Comparison of ENCODE assay signal across 9 mouse cellular contexts in the genomic region with DNA sequence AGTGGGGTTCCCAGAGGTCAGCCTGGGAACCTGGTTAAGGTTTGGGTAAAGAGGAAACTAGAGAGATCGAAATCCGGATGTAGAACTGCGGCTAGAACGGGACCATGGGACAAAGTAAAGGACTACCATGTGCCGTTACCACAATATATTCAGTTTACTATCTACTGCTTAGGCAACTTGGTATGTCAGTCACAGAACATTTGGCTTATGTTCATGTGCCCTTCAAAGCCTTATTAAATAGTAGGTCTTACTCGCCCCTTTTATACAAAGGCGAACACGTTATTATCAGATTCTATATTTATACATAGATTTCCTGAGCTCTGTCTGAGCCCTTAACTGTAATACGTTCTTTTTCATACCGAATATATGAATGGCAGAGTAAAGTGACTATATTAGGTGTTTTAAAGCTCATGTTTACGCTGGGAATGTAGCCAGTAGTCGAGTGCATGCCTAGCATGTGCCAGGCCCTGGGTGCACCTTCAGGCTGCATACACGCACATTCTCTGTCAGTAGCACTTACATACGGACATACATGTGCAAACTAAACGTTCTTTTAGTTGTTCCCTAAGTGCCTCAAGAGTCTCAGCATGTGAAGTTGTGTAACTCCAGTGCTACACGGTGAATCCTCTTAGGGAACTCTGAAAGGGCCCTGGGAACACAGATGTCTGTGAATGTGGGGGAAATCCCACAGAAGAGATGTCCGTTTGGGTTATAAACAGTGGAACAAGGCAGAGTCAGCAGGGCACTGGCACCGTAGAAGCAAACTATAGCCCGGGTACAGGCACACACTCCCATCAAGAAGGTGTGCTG. TPM values are rescaled to one million over a fixed set of nuclear protein-coding genes. Genes with fewer than 3 reads are reported as not detected.
DNase-seq lines count a peak whose midpoint lies in the region; ATAC-seq and TF ChIP-seq lines count a peak whose summit lies in the region.
"Had no signal": no experiment of that assay in that cellular context is flagged by ENCODE, and none has a peak within 500 bp of the region (broad histone marks: within the 10 kb centered on the region; RNA-seq: fewer than 3 reads in every experiment).

No protein-coding gene starts in this region.

- ATAC-seq in intestine, embryonic 15.5 days: no peak
- no peak for ATAC-seq in neural tube, embryonic 15.5 days (ENCODE audit: low FRiP score)
- ATAC-seq in monocyte, adult 5-6 weeks (replicated peaks; ENCODE audit: insufficient number of reproducible peaks, low FRiP score, low TSS enrichment, poor library complexity, severe bottlenecking): no peak
- ATAC-seq: Patski had no signal

- H3K36me3 ChIP-seq in intestine, embryonic 15.5 days: no peaks in the 10 kb centered on the region
- no peaks in the 10 kb centered on the region for H3K36me3 ChIP-seq in neural tube, embryonic 15.5 days

- peak overlapping the region; percentile 91; the same call in 1 of the 2 replicates for H3K4me3 ChIP-seq in layer of hippocampus, adult 2 months
- H3K4me3 ChIP-seq in embryonic fibroblast, embryonic 13.5 days (ENCODE audit: insufficient read depth, low read length): peak overlapping the region; percentile 77
- H3K4me3 ChIP-seq in intestine, embryonic 15.5 days (replicated peaks): no peak overlapping the region
- no peak overlapping the region for H3K4me3 ChIP-seq in neural tube, embryonic 15.5 days (replicated peaks)

- no peaks in the 10 kb centered on the region for H3K27me3 ChIP-seq in intestine, embryonic 15.5 days (replicated peaks)
- H3K27me3 ChIP-seq in neural tube, embryonic 15.5 days (replicated peaks): no peaks in the 10 kb centered on the region
- H3K27me3 ChIP-seq: Patski had no signal

- peak overlapping the region; percentile 53 for H3K4me2 ChIP-seq in intestine, embryonic 15.5 days (replicated peaks)
- H3K4me2 ChIP-seq in neural tube, embryonic 15.5 days: peak overlapping the region; percentile 91; the same call in 1 of the 2 replicates

- TF ChIP-seq POLR2A in embryonic fibroblast, embryonic 13.5 days (IDR thresholded peaks at IDR 0.05; ENCODE audit: low read depth, low read length): no peak

- WGBS in intestine, embryonic 15.5 days: 69% methylated on average over 19 of the region's 19 CpGs
- WGBS in neural tube, embryonic 15.5 days: 86% methylated on average over 19 of the region's 19 CpGs

- no peak overlapping the region for H3K9ac ChIP-seq in intestine, embryonic 15.5 days
- no peak overlapping the region for H3K9ac ChIP-seq in neural tube, embryonic 15.5 days (replicated peaks)

- H3K27ac ChIP-seq in layer of hippocampus, adult 2 months: peak overlapping the region; percentile 28; the same call in 1 of the 2 replicates
- peak overlapping the region; percentile 64 for H3K27ac ChIP-seq in embryonic fibroblast, embryonic 13.5 days (ENCODE audit: insufficient read depth, low read length)
- no peak overlapping the region for H3K27ac ChIP-seq in intestine, embryonic 15.5 days
- H3K27ac ChIP-seq in neural tube, embryonic 15.5 days (replicated peaks): no peak overlapping the region

- no peak for TF ChIP-seq CTCF in layer of hippocampus, adult 2 months (conservative IDR thresholded peaks at IDR 0.05)
- TF ChIP-seq CTCF in embryonic fibroblast, embryonic 13.5 days (IDR thresholded peaks at IDR 0.05; ENCODE audit: borderline replicate concordance, insufficient read depth, low read length): no peak

- 0 out of 2 replicates have a peak, but pooled peaks cover 2% of the 10 kb centered on the region for H3K4me1 ChIP-seq in embryonic fibroblast, embryonic 13.5 days (ENCODE audit: control insufficient read depth, insufficient read depth, low read length)
- peaks cover 9% of the 10 kb centered on the region; the same call in 1 of the 2 replicates for H3K4me1 ChIP-seq in intestine, embryonic 15.5 days (replicated peaks)
- H3K4me1 ChIP-seq in neural tube, embryonic 15.5 days: peaks cover 21% of the 10 kb centered on the region

- DNase-seq in layer of hippocampus, adult 2 months (ENCODE audit: low spot score in 2 of 2): no peak
- no peak for DNase-seq in layer of hippocampus, adult 9-11 months
- DNase-seq in embryo, embryonic 10 days (ENCODE audit: low spot score): no peak
- DNase-seq: kidney, postnatal 14 days had no signal

- no peaks in the 10 kb centered on the region for H3K9me3 ChIP-seq in intestine, embryonic 15.5 days
- H3K9me3 ChIP-seq in neural tube, embryonic 15.5 days (replicated peaks): no peaks in the 10 kb centered on the region

RNA-seq across cellular contexts. Expression of a gene that starts 2.5 kb away (rescaled TPM):
- 10 to 100 TPM; 73.0 to 76.5 TPM for total RNA-seq in layer of hippocampus, adult 2 months (2021)
- 363 and 515 TPM in 2 replicates for polyA plus RNA-seq in embryonic fibroblast, embryonic 13.5 days (2011; ENCODE audit: insufficient read length, low read depth, missing spikeins)
- polyA plus RNA-seq in intestine, embryonic 15.5 days (2015; fragmentation: Nextera tagmentation; extraction: Ambion mirVana): 31.9 and 37.8 TPM in 2 replicates
- 25.2 and 25.6 TPM in 2 replicates for polyA plus RNA-seq in neural tube, embryonic 15.5 days (2015; fragmentation: Nextera tagmentation; extraction: Ambion mirVana)
- total RNA-seq in monocyte, adult 5-6 weeks (2017): 23.5 to 26.3 TPM (median 23.8 TPM) in 3 replicates

Comparison
In these comparisons a context has a peak if more than half of its experiments do, and no peak if none do; other contexts are left out.
1. H3K27ac ChIP-seq: peak in layer of hippocampus, adult 2 months (single experiment) and embryonic fibroblast, embryonic 13.5 days (single experiment); none in intestine, embryonic 15.5 days (single experiment) and neural tube, embryonic 15.5 days (single experiment).
2. H3K4me3 ChIP-seq: peak in layer of hippocampus, adult 2 months (single experiment) and embryonic fibroblast, embryonic 13.5 days (single experiment); none in intestine, embryonic 15.5 days (single experiment) and neural tube, embryonic 15.5 days (single experiment).